Mouse (Mus musculus) B cell, adult 67 days (primary cell): Measurements from ENCODE around the gene 9030612E09Rik. TPM values are rescaled to one million over a fixed set of nuclear protein-coding genes. Genes with fewer than 3 reads are reported as not detected.

Experiments used
- total RNA-seq, 2 experiments: library from RNA; stranded (reverse); gene quantifications; 4 replicates each; pipeline ENCODE4 v1.2.4; 2023

Gene 9030612E09Rik
- total RNA-seq = not detected

GRCm38 (mm10) chr10:43174326-43175155 is at the start of gene 9030612E09Rik, which contains the start of gene Sobp:
Gene 9030612E09Rik (plus strand): TSS chr10:43174704.
Gene Sobp (minus strand): TSS chr10:43174530.

DNA sequence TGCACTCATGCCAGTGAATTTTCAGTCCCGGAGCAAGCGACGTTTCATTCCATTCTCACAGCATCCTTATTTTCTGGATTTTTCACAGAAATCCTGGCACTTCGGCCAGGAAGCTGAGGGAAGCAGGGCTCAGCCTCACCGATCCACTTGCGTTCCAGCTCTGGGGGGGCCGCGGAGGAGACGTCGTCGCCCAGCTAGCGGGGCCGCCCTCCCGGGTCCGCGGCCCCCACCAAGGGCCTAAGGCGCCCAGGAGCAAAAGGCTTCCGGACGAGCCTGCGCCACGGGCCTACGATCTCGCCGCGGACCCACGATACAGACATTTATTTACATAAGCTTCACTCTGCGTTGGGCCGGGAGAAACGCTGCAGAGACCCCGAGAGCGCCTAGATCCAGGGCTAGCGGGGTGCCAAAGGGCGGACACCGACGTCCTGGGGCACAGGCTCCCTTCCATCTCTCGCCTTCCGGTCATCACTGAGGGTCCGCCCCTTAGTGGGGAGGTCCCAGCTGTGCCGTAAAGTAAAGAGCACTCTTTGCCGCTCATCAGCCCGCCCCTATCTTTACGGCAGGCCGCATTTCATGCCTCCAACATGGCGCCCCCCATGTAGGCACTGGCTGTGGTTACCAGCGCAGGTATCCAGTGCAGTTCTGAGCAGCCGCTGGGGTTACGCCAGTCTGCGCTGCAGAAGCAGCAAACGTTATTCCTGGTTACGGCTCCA is 46.6 kb downstream of the 9030612E09Rik start, which contains the start of gene Pdss2:
Gene Pdss2 (plus strand): TSS at position 577 of the 716 bp plus-strand sequence.

Other genes starting within 250 kb of the 9030612E09Rik start
- gene Sobp, start 174 bp upstream of the 9030612E09Rik start, total RNA-seq = not detected
- gene Pdss2, start 46.8 kb downstream of the 9030612E09Rik start, total RNA-seq = 10 to 100 TPM; 13.7 to 13.8 TPM